Mouse (Mus musculus) MEL (cell line): Measurements from ENCODE around the gene Focad.

Experiments used
- CTCF ChIP-seq, 3 experiments: IDR thresholded peaks in 2 of 3; conservative IDR thresholded peaks in 1 of 3; 2 replicates each; pipeline ENCODE4 v1.5.1; 2011 to 2012; ENCODE audit warnings: low read length in 3 of 3, low read depth in 2 of 3, mild to moderate bottlenecking in 2 of 3, improper control_type of control experiment in 1 of 3, inconsistent platforms in 1 of 3, mixed read lengths in 1 of 3, moderate library complexity in 1 of 3; ENCODE audit not compliant: control insufficient read depth in 1 of 3, insufficient read depth in 1 of 3, poor library complexity in 1 of 3, severe bottlenecking in 1 of 3
- E2F4 ChIP-seq: IDR thresholded peaks from 2 replicates; pipeline ENCODE4 v1.6.1; 2011; ENCODE audit warnings: low read depth, low read length, improper control_type of control experiment, borderline replicate concordance
- EP300 ChIP-seq, 2 experiments: IDR thresholded peaks; 2 replicates each; pipeline ENCODE4 v1.6.1; 2011; ENCODE audit warnings: improper control_type of control experiment in 2 of 2, low read length in 2 of 2, low read depth in 1 of 2, mild to moderate bottlenecking in 1 of 2
- MAFK ChIP-seq: IDR thresholded peaks from 2 replicates; pipeline ENCODE4 v1.6.1; 2011; ENCODE audit warnings: low read depth, mild to moderate bottlenecking, low read length, improper control_type of control experiment, borderline replicate concordance
- MAX ChIP-seq: IDR thresholded peaks from 2 replicates; pipeline ENCODE4 v1.6.1; 2011; ENCODE audit warnings: low read length, improper control_type of control experiment
- MYC ChIP-seq: IDR thresholded peaks from 2 replicates; pipeline ENCODE4 v1.6.1; 2011; ENCODE audit warnings: low read depth, mild to moderate bottlenecking, low read length, improper control_type of control experiment, moderate library complexity
- POLR2A ChIP-seq, 2 experiments: IDR thresholded peaks; 2 replicates each; pipeline ENCODE4 v1.6.1; 2011 to 2012; ENCODE audit warnings: low read length in 2 of 2, mild to moderate bottlenecking in 2 of 2, control low read depth in 1 of 2, improper control_type of control experiment in 1 of 2, low read depth in 1 of 2, moderate library complexity in 1 of 2; ENCODE audit not compliant: control insufficient read depth in 1 of 2, insufficient read depth in 1 of 2, poor library complexity in 1 of 2
- RAD21 ChIP-seq: IDR thresholded peaks from 2 replicates; pipeline ENCODE4 v1.6.1; 2011; ENCODE audit warnings: mild to moderate bottlenecking, low read depth, low read length, improper control_type of control experiment
- TAL1 ChIP-seq: IDR thresholded peaks from 2 replicates; pipeline ENCODE4 v1.6.1; 2012; ENCODE audit warnings: mild to moderate bottlenecking, inconsistent platforms, low read length, moderate library complexity, mixed read lengths
- USF1 ChIP-seq: IDR thresholded peaks from 2 replicates; pipeline ENCODE4 v1.6.1; 2014; ENCODE audit warnings: low read depth, mild to moderate bottlenecking, inconsistent platforms, low read length, improper control_type of control experiment, moderate library complexity
- USF2 ChIP-seq, 2 experiments: IDR thresholded peaks; 2 replicates each; pipeline ENCODE4 v1.6.1; 2011 to 2012; ENCODE audit warnings: improper control_type of control experiment in 2 of 2, low read length in 2 of 2, borderline replicate concordance in 1 of 2, inconsistent platforms in 1 of 2, low read depth in 1 of 2, mild to moderate bottlenecking in 1 of 2; ENCODE audit not compliant: insufficient read depth in 1 of 2

DNA sequence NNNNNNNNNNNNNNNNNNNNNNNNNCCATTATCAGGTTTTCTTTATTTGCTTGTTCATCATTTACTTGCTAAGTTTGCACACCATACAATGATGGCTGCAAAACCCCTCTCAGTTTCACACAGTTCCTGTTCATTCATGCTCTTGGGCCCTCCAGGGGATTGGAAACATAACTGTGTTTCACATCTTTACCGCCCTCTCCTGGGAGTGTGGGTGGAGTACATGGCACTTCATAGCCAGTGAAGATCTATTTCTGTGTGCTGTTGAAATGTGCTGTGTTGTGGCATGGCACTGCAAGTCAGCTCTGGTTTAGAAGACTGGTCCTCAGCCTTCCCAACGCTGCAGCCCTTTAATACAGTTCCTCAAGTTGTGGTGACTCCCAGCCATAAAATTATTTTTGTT lies 262.2 kb downstream of the Focad start:
- TF ChIP-seq CTCF (IDR thresholded peaks at IDR 0.05 in 2 of 3, conservative IDR thresholded peaks at IDR 0.05 in 1 of 3; ENCODE audit: control insufficient read depth in 1 of 3, insufficient read depth in 1 of 3, low read depth in 2 of 3, low read length in 3 of 3, poor library complexity in 1 of 3, severe bottlenecking in 1 of 3) (no peak), MAX (no peak), USF1 (no peak), MAFK (no peak), MYC (no peak), E2F4 (no peak), POLR2A (IDR thresholded peaks at IDR 0.05; ENCODE audit: control insufficient read depth in 1 of 2, insufficient read depth in 1 of 2, low read depth in 1 of 2, low read length in 2 of 2, poor library complexity in 1 of 2) (no peak), USF2 (IDR thresholded peaks at IDR 0.05; ENCODE audit: borderline replicate concordance in 1 of 2, insufficient read depth in 1 of 2, low read depth in 1 of 2, low read length in 2 of 2) (no peak), RAD21 (no peak), EP300 (IDR thresholded peaks at IDR 0.05; ENCODE audit: low read depth in 1 of 2, low read length in 2 of 2) (no peak), TAL1 (no peak)
